Mouse (Mus musculus) liver, embryonic 14.5 days (tissue): ENCODE results near the gene Zfp459. TPM values are rescaled to one million over a fixed set of nuclear protein-coding genes. Genes with fewer than 3 reads are reported as not detected.
A peak's percentile ranks its signal among the peaks of the same experiment; 100 is the strongest.
"Not testable (repeated sequence)": the region's sequence is repeated elsewhere in the genome, so short reads cannot be mapped to it uniquely, and the experiment has no call there.

Experiments
- ATAC-seq: fragments of 200-750 bp; cut with Nextera tagmentation; 2 replicates; pipeline ENCODE4 v1.8.0; 2017; ENCODE audit warnings: moderate number of reproducible peaks, mild to moderate bottlenecking, moderate library complexity; ENCODE audit not compliant: insufficient read depth
- DNase-seq, 3 experiments: peaks; one replicate each; pipeline ENCODE4 v3.0.0-alpha.2; 2012 to 2013; ENCODE audit warnings: low read depth in 3 of 3, low spot score in 3 of 3
- H3K27ac ChIP-seq: fragments of 300-500 bp; sonication (generic); 2 replicates; pipeline ENCODE4 v1.5.1; 2014; ENCODE audit warnings: moderate library complexity, mild to moderate bottlenecking, control low read depth, inconsistent platforms
- H3K27me3 ChIP-seq: fragments of 300-500 bp; sonication (generic); 2 replicates; pipeline ENCODE4 v1.6.1; 2014; ENCODE audit warnings: mild to moderate bottlenecking, low read length, moderate library complexity; ENCODE audit not compliant: control insufficient read depth, insufficient read depth
- H3K36me3 ChIP-seq: fragments of 300-500 bp; sonication (generic); replicated peaks from 2 replicates; pipeline ENCODE4 v1.6.1; 2014; ENCODE audit warnings: low read depth; ENCODE audit not compliant: control insufficient read depth, insufficient read depth
- H3K4me1 ChIP-seq, 2 experiments: fragments of 200-500 bp in 1 of 2; fragments of 300-500 bp in 1 of 2; sonication (generic) in 1 of 2; replicated peaks; 2 replicates each; pipeline ENCODE4 v1.6.1; 2012 to 2014; ENCODE audit warnings: antibody characterized with exemption in 1 of 2, inconsistent platforms in 1 of 2, low read length in 1 of 2; ENCODE audit not compliant: control insufficient read depth in 2 of 2, insufficient read depth in 2 of 2
- H3K4me2 ChIP-seq: fragments of 300-500 bp; sonication (generic); 2 replicates; pipeline ENCODE4 v1.6.1; 2014; ENCODE audit warnings: low read depth, mild to moderate bottlenecking, control low read depth, moderate library complexity
- H3K4me3 ChIP-seq, 2 experiments: fragments of 200-500 bp in 1 of 2; fragments of 300-500 bp in 1 of 2; sonication (generic) in 1 of 2; 2 replicates each; pipeline ENCODE4 v1.5.1; 2012 to 2014; ENCODE audit warnings: low read depth in 2 of 2, low read length in 2 of 2, mild to moderate bottlenecking in 2 of 2, control low read depth in 1 of 2, inconsistent platforms in 1 of 2, moderate library complexity in 1 of 2; ENCODE audit not compliant: insufficient read depth in 1 of 2
- H3K9ac ChIP-seq: fragments of 300-500 bp; sonication (generic); replicated peaks from 2 replicates; pipeline ENCODE4 v1.6.1; 2014; ENCODE audit warnings: mild to moderate bottlenecking, control low read depth, moderate library complexity
- H3K9me3 ChIP-seq: fragments of 300-500 bp; sonication (generic); 2 replicates; pipeline ENCODE4 v1.6.1; 2016; ENCODE audit warnings: low read length, mixed read lengths; ENCODE audit not compliant: control insufficient read depth
- CTCF ChIP-seq: IDR thresholded peaks from 2 replicates; pipeline ENCODE4 v1.5.1; 2016; ENCODE audit warnings: antibody characterized with exemption, low read depth, control low read depth
- EP300 ChIP-seq: IDR thresholded peaks from 2 replicates; pipeline ENCODE4 v1.6.1; 2016; ENCODE audit warnings: antibody characterized with exemption, low read depth
- WGBS: fragments of 180-500 bp; shearing (Covaris S2); extraction: QIAGEN DNeasy Blood & Tissue Kit; methylation state at CpG from one replicate; pipeline ENCODE4 v1.1.7; 2014; ENCODE audit not compliant: insufficient replicate concordance; 5-methylcytosine and 5-hydroxymethylcytosine counted together
- polyA plus RNA-seq, 2 experiments: library from polyadenylated mRNA; depleted of rRNA in 1 of 2; stranded (reverse) in 1 of 2; unstranded in 1 of 2; fragments of >200 nt; fragmentation: Nextera tagmentation in 1 of 2; extraction: Ambion mirVana in 1 of 2; gene quantifications; 2 replicates each; pipeline versions ENCODE4 v1.2.1 to v1.2.3; 2012 to 2014

The Zfp459 gene
- polyA plus RNA-seq, 2 experiments = 0.07 to 0.17 TPM

DNA sequence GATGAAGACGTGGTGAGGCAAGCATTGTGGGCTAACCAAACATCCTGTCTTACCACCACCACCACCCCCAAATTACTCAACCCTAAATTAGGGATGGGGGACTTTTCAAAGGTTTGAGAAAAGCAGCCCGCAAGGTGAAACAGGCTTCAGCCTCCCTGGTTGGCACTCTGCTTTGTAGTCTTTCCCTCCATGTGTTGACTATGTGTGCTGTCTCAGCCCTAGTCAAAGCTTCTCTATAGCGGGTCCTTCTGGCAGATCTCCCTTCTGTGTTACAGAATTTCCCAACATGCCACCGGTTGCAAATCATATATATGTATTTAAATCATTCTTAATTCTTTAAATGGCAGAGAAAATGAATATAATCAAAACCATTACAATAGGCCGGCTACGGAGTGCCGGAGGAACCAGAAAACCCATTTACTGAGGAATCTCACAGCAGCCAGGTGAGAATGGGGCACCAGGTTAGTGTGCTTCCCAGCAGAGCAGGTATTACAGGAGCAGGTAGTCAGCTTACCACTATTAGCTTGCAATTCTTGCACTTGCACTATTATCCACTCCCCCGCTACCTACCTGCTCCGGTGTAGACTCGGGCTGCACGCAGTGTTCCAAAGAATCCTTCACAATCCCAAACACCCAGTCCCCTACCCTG, 536 bp downstream of the Zfp459 start:
- no peak for TF ChIP-seq EP300
- TF ChIP-seq CTCF = no peak
- DNase-seq = no peak
- Histone ChIP-seq H3K9ac (peak overlapping the region; percentile 25), H3K36me3 (no peaks in the 10 kb centered on the region), H3K27ac (no peak overlapping the region), H3K27me3 (no peaks in the 10 kb centered on the region), H3K4me3 (peak overlapping the region; percentile 51 to 74), H3K4me2 (peak overlapping the region; percentile 74), H3K4me1 (peaks cover 0 to 2% of the 10 kb centered on the region in 2 experiments; a peak in 1 of 4 replicates), H3K9me3 (no peaks in the 10 kb centered on the region)
- WGBS = 40% methylated on average over 11 of the region's 11 CpGs
- no peak for ATAC-seq

DNA sequence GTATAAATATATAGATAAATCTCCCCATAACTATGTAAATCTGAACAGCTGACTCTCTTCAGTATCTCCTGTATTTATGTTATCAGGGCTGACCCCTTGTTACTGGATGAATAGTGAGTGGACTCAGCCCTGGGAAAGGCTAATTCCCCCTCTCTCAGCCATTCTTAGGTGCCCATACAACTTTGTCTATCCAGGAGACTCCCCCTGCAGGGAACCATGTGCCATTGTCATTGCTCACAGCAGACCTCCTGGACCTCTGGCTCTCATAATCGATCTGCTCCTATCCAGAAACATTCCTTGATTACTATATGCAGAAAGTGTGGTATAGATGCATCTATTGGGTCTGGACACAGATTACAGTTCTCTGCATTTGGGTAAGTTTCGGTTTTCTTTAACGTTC, 4.4 kb downstream of the Zfp459 start:
- H3K9ac ChIP-seq = no peak overlapping the region
- TF ChIP-seq CTCF (0 out of 2 replicates have a peak, but pooled peaks have one; percentile 11), EP300 (no peak)
- no peak overlapping the region for H3K27ac ChIP-seq
- no peak overlapping the region for H3K4me2 ChIP-seq
- H3K36me3 ChIP-seq = no peaks in the 10 kb centered on the region
- no peak overlapping the region for H3K4me3 ChIP-seq
- ATAC-seq (no peak), DNase-seq (no peak)
- 65% methylated on average over 3 of the region's 3 CpGs for WGBS
- H3K4me1 ChIP-seq = peaks cover 0 to 2% of the 10 kb centered on the region in 2 experiments; a peak in 1 of 4 replicates
- H3K9me3 ChIP-seq = no peaks in the 10 kb centered on the region
- no peaks in the 10 kb centered on the region for H3K27me3 ChIP-seq

DNA sequence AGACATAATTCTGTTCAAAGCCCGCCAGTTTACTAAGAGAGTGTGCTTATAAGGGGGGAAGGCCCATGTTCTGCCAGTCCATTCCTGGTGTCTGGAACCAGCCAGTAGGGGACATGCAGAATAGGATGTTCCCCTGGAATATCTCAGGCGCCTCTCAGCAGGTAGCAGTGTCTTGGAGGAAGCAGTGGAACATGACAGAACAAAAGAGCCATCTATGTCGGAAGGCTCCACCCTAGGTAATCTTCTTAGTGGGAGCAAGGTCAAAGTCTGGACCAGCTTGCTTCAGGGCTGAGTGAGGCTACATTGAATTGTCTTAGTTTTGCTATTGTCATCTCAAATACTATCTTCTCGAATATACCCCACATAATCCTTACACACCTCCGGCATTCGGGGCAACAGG, 5.5 kb downstream of the Zfp459 start:
- Histone ChIP-seq H3K9ac (no peak overlapping the region), H3K36me3 (no peaks in the 10 kb centered on the region), H3K27me3 (no peaks in the 10 kb centered on the region), H3K4me1 (no peaks in the 10 kb centered on the region), H3K4me3 (no peak overlapping the region), H3K9me3 (no peaks in the 10 kb centered on the region), H3K27ac (no peak overlapping the region), H3K4me2 (no peak overlapping the region)
- no peak for ATAC-seq
- no peak for DNase-seq
- TF ChIP-seq EP300 = no peak
- no peak for TF ChIP-seq CTCF
- WGBS = 69% methylated on average over 6 of the region's 6 CpGs

DNA sequence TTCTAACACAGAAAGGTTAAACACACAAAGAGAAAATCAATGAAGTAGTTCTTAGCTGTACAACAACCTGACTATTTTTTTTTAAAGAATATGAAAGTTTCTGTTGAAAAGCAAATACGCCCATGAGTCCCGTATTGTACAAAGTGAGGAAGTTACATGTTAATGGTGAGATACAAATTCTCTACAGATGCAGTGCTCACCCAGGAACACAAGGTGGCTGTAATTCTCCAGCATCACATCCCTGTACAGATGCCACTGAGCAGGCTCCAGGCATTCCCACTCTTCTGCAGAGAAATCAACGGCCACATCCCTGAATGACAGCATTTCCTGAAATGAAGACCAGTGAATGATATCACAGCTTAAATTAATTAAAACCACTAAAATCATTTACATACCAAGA, 7.6 kb downstream of the Zfp459 start:
- ATAC-seq, H3K9ac ChIP-seq, H3K4me2 ChIP-seq, H3K27ac ChIP-seq, H3K9me3 ChIP-seq, H3K36me3 ChIP-seq, DNase-seq, H3K4me3 ChIP-seq, H3K4me1 ChIP-seq, H3K27me3 ChIP-seq: not testable (repeated sequence)
- TF ChIP-seq CTCF = peak; percentile 21; the same call in 1 of the 2 replicates
- 59% methylated on average over 3 of the region's 3 CpGs for WGBS

DNA sequence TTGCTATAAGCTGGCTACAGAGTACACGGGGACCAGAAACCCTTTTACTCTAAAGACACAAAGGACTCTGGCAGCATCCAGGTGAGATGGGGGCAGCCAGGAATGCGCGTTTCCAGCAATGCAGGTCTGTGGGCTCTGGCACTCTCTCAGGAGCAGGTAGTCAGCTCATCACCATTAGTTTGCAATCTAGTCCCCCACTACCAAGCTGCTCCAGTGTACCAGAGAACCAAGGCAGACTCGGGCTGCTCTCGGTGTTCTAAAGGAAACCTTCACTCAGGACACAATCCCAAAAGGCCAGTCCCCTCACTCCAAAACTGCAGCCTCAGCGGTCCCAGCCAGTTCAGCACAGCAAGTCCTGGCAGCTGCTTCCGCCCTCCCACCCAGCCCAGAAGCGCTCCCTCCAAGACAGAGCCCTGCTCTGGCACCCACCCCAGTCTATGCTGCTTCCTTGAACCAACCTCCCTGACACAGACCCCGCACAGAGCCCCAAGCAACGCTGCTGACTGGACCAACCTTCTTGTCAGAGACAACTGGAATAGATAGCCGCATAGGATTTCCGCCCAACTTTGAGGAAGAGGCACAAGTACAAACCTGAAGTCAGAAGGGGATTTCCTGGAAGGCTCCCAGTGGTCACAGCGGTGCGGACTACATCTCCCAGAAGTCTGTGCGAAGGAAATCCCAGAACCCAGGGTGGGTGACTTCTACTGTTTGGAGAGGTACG, 21.9 kb downstream of the Zfp459 start, which contains the start of gene Zfp429:
TSS of gene Zfp429 (minus strand) at position 637 of the 721 bp plus-strand sequence.
- peak; percentile 90 for ATAC-seq
- Histone ChIP-seq H3K4me2 (peak within 1 kb of the TSS; percentile 61), H3K9ac (peak within 1 kb of the TSS; percentile 43), H3K4me3 (peak within 1 kb of the TSS; percentile 52 to 73)
- WGBS = 2% methylated on average over 14 of the region's 16 CpGs
- H3K27me3 ChIP-seq, H3K36me3 ChIP-seq, H3K4me1 ChIP-seq, H3K27ac ChIP-seq, H3K9me3 ChIP-seq: not testable (repeated sequence)
- peak in 2 of 3 experiments; percentile 41 to 69 for DNase-seq

DNA sequence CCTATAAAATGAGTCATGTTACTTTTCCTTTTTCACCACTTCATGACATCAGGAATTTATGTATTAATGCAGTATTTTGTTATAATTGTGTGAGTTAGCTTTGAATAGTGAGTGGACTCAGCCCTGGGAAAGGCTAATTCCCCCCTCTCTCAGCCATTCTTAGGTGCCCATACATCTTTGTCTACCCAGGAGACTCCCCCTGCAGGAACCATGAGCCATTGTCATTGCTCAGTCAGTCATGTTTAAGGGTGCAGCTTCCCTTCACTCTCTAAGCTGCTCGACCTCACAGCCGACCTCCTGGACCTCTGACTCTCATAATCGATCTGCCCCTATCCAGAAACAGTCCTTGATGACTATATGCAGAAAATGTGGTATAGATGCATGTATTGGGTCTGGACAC, 45.0 kb downstream of the Zfp459 start:
- H3K4me3 ChIP-seq, H3K9me3 ChIP-seq, H3K27me3 ChIP-seq, H3K27ac ChIP-seq, H3K9ac ChIP-seq, ATAC-seq, H3K4me2 ChIP-seq, H3K36me3 ChIP-seq, DNase-seq, H3K4me1 ChIP-seq: not testable (repeated sequence)
- 53% methylated on average over 3 of the region's 3 CpGs for WGBS

DNA sequence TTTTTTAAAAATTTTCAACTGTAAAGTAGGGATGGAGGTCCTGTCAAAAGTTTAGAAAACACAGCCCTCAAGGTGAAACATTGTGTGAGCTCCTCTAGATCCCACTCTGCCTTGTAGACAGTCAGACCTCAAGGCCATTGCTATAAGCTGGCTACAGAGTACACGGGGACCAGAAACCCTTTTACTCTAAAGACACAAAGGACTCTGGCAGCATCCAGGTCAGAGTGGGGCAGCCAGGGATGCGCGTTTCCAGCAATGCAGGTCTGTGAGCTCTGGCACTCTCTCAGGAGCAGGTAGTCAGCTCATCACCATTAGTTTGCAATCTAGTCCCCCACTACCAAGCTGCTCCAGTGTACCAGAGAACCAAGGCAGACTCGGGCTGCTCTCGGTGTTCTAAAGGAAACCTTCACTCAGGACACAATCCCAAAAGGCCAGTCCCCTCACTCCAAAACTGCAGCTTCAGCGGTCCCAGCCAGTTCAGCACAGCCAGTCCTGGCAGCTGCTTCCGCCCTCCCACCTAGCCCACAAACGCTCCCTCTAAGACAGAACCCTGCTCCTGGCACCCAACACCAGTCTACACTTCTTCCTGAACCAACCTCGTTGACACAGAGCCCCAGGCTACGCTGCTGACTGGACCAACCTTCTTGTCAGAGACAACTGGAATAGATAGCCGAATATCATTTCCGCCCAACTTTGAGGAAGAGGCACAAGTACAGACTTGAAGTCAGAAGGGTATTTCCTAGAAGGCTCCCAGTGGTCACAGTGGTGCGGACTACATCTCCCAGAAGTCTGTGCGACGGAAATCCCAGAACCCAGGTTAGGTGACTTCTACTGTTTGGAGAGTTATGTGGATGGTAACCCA, 45.9 kb downstream of the Zfp459 start, which contains the start of the genes Gm28041 and Zfp456:
TSS of gene Gm28041 (minus strand) at position 684 of the 862 bp plus-strand sequence.
TSS of gene Zfp456 (minus strand) at position 761 of the 862 bp plus-strand sequence.
- not testable (repeated sequence) for H3K27ac ChIP-seq, H3K27me3 ChIP-seq, H3K36me3 ChIP-seq, H3K9me3 ChIP-seq, H3K4me1 ChIP-seq
- peak within 1 kb of the TSS; percentile 50 for H3K9ac ChIP-seq
- peak; percentile 93 for ATAC-seq
- 7% methylated on average over 13 of the region's 15 CpGs for WGBS
- peak; percentile 58 to 76 (median 62) for DNase-seq
- peak within 1 kb of the TSS; percentile 51 to 82 for H3K4me3 ChIP-seq
- H3K4me2 ChIP-seq = peak within 1 kb of the TSS; percentile 60
